Mouse (Mus musculus) brain, embryonic 14.5 days (tissue): ENCODE measurements at regions not wholly inside any gene's neighbourhood (a gene's known extent, or its start where the extent isn't known, plus 50 kb on each side); places are given as distances from the start of the nearest gene placed in this dataset.

Experiments used
- CTCF ChIP-seq: fragments of 200-500 bp; IDR thresholded peaks from 2 replicates; pipeline ENCODE4 v1.5.1; 2012; ENCODE audit warnings: inconsistent platforms, mild to moderate bottlenecking, moderate library complexity, borderline replicate concordance; ENCODE audit not compliant: insufficient read depth, insufficient read length; ENCODE audit errors: extremely low read depth
- POLR2A ChIP-seq: fragments of 200-500 bp; IDR thresholded peaks from 2 replicates; pipeline ENCODE4 v1.6.1; 2012; ENCODE audit warnings: mild to moderate bottlenecking, inconsistent platforms, borderline replicate concordance; ENCODE audit not compliant: poor library complexity, insufficient read depth, insufficient read length, severe bottlenecking; ENCODE audit errors: extremely low read depth

GRCm38 (mm10) chr3:58362563-58362962 is 52.0 kb upstream of the Tsc22d2 start:
- no peak for TF ChIP-seq CTCF
- no peak for TF ChIP-seq POLR2A
